Mouse (Mus musculus) telencephalon, adult 2 months (tissue): ENCODE data around the gene Gm42957.
"Not testable (repeated sequence)": the region's sequence is repeated elsewhere in the genome, so short reads cannot be mapped to it uniquely, and the experiment has no call there.

ENCODE experiments used
- DNase-seq: peaks from one replicate; pipeline ENCODE4 v3.0.0-alpha.2; 2011; ENCODE audit warnings: low read depth, low spot score

Gm42957 gene

DNA sequence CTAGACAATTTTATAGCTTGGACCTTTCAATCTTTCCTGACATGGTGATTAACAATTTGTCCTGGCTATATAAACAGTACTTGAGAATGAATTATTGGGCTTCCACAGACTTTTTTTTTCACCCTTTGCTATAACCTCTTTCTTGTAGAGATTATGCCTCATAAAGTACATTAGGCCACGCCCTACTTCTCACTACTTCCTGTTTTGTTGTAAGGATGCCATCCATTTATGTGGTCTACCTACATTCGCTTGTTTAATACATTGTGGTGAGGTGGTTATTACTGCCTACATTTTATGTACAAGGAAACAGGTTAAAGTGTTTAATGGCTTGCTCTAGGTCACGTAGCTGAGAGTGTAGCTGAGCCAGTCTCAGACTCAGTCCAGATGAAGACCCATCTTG is 39.9 kb downstream of the Gm42957 start:
- no peak for DNase-seq

DNA sequence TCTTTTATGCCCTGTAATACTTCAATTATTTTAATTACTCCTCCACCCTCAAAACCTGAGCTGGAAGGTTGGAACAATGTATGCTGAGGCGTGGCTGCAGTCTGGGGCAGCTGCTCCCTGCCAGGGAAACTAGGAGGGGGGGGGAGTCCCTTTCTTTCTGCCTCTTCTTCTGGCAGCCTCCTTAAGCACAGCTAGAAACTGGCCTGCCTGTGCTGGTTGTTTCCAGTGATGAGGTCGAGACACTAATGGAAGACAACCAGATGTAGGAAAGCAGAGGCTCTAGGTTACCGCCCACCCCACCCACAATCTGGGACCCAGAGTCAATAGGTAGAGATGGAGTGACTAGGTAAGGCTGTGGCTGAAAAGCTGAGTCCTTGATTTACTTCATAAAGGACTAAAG is 40.4 kb downstream of the Gm42957 start:
- DNase-seq, result no peak

DNA sequence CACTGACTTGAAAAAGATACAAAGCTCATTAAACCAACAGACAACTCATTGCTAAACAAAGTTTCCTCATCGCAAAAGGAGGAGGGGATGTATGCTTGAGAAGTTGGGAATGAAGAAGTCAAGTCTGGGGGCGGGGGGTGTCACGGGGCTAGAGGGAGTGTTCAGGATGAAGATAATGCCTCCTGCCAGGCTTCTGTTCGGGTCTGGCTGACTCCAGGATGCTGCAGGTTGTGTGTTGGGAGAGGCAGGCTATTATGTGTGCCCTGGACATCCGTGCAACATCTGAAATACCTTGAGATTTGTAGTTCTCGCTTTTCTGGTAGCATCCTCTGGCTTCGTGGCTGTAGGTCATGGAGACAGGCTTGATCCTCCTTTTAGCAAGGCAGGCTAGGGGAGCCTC is 43.2 kb downstream of the Gm42957 start:
- no peak for DNase-seq

DNA sequence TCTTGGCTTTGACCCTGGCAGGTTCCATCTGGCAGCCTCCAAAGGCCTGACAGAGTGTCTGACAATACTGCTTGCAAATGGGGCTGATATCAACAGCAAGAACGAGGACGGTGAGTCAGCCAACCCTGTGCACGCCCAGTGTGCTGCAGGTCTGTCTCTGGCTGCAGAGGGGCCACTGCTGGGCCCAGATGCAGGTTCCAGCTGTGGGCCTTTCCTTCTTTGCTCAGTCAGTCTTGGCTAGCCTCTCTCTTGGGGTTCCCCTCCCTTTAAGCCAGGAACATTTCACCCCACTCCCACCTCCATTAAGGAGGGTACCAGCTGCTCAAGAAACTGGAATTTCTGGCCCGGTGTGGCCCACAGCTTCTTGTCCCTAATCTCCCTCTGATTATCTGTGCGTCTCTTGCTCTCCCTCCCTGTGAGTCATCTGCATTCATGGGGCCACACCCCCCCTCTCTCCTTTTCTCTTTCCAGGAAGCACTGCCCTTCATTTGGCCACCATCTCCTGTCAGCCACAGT is 43.9 kb downstream of the Gm42957 start:
- DNase-seq, result no peak

DNA sequence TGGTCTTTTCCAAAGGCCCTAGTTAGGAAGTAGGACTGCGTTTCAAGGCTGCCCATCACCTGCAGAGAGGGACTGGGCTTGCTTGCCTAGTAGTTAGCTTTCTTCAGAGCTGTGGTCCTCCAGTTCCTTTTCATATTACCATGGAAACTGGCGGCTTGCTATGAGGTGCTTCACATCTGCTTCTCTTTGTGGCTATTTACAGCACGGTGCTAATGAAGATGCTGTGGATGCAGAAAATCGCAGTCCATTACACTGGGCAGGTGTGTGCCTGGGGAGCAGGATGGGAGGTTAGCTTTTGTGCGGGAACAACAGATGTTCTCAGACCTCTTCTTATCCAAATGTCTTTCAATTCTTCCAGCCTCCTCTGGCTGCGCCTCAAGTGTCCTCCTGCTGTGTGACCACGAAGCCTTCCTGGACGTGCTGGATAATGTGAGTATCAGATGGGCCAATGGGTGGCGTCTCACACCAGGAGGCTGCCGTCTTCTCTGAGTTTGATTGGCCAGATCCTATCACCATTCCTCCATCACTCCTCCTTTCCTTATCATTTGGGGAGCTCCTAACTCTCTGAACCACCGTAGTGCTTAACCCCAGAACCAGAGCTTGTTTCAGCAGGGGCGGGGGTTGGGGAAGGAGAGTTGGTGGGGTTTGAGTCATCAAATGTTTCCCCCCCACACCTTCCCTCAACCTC is 45.1 kb downstream of the Gm42957 start:
- no peak for DNase-seq

DNA sequence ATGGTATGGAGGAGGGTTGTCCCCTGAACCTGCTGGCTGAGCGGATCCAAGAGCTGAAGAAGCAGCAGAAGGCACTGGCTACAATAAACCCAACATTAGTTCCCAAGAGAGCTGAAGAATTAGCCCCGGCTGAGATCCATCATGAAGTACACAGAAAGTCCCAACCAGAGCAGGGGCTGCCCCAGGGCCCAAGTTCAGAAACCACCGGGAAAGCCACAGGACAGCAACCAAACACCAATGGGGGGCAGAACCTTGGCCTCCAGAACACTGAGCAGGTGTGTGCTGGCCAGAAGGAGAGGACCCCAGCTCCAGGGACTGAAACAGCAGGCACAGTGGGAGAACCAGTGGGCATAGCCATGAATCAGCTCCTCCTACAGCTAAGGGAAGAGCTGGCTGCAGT is 48.2 kb downstream of the Gm42957 start:
- DNase-seq, result no peak

DNA sequence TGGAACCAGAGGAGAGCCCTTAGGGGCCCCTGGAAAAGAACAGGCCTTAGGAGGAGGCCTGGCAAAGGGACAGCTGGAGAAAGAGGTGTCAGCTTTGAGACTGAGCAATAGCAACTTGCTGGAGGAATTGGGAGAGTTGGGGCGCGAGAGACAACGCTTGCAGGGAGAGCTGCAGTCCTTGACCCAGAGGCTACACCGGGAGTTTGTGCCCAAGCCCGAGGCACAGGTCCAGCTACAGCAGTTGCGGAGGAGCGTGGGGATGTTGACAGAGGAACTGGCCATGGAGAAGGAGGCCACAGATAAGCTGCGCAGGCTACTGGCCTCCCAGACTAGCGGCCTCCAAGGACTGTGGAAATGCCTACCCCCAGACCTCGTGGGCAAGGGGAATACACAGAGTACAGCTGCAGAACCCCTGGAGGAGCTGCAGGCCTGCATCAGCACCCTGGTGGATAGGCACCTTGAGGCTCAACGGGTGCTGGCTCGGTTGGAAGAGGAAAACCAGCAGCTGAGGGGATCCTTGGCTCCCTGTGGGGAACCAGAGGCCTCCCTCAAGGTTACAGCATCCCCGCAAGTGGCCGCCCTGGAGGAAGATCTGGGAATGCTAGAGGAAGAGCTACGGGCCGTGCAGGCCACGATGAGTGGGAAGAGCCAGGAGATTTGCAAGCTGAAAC is 49.0 kb downstream of the Gm42957 start:
- DNase-seq, result no peak

DNA sequence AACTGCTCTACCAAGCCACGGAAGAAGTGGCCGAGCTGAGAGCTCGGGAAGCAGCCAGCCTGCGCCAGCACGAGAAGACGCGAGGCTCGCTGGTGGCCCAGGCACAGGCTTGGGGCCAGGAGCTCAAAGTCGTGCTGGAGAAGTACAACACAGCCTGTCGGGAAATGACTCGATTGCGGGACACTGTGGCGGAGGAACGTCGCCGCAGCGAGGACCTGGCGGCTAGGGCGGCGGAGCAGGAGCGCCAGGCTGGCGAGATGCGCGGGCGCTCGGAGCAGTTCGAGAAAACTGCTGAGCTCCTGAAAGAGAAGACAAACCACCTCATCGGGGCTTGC is 49.5 kb downstream of the Gm42957 start:
- DNase-seq, result no peak

DNA sequence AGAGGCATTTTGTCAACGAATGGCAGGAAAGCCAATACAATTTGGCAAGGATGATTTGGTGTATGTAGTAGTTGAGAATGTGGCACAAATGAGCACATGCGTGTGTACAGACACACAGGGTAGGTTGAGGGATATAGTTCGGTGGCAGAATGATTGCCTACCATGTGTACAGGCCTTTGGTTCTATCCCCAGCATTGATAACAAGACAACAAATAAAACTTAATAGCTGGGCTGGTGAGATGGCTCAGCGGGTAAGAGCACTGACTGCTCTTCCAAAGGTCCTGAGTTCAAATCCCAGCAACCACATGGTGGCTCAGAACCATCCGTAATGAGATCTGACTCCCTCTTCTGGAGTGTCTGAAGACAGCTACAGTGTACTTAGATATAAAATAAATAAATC is 50.8 kb downstream of the Gm42957 start:
- not testable (repeated sequence) for DNase-seq

DNA sequence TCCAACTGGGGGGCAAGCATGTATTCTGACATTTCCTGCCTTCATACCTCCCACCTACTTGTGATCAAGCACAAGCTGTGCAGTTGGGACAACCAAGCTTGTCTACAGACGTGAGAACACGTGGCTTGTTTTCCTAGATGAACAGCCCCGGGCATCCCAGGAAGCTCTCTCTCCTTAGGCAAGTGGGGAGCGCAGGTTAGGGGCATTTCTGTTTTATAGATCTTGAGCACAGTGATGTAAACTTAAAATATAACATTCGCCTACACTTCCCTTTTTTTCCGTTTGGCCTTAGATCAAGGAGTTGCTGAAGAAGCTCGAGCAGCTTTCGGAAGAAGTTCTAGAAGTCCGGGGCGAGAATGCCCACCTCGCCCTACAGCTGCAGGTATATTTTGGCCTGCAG is 53.6 kb downstream of the Gm42957 start:
- no peak for DNase-seq

DNA sequence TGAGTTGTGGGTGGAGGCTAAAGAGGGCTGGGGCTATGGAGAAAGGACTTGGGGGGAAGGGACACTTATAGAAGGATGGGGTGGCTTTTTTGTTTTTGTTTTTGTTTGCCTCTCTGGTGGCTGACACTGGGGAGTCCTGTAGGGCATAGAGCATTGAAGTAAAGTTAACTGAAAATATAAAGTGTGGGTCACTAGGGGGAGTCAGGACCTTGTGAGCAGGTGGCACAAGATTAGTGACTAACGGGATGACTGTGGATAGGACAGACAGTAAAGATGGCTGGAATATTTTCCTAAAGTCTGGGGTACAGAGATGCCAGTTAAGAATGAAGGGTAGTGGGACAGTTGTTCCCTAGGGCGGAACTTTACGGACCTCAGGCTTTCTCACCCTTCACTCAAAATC is 55.0 kb downstream of the Gm42957 start:
- no peak for DNase-seq

DNA sequence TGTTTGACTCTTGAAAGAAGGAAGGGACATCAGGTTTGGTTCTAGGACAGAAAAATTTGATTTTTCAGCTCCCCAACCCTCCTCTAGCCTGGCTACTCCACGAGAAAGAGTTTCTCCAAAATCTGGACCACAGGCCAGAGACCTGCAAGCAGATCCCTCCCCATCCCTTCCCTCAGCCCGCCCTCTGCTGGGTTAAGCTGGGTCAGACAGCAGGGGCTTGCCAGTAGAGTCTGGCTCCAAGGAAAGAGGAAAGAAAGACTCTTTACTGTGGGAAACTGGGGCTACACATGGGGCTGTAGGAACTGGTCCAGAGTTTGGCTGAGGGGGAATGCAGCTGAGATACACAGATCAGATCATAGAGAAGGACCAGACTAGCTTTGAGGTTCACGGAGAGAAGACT is 57.2 kb downstream of the Gm42957 start:
- DNase-seq, result no peak

DNA sequence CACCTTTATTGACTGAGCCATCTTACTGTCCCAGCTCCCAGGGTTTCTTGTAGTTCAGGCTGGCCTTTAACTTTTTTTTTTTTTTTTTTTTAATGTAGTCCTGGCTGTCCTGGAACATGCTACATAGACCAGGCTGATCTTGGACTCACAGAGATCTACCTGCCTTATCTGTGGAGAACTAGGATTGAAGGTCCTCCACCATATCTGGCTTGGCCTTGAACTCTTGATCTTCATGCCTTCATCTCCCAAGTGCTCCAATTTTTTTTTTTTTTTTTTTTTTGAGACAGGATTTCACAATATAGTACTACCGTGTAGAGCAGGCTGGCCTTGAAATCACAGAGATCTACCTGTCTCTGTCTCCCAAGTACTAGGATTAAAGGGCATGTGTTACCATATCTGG is 58.3 kb downstream of the Gm42957 start:
- no peak for DNase-seq

DNA sequence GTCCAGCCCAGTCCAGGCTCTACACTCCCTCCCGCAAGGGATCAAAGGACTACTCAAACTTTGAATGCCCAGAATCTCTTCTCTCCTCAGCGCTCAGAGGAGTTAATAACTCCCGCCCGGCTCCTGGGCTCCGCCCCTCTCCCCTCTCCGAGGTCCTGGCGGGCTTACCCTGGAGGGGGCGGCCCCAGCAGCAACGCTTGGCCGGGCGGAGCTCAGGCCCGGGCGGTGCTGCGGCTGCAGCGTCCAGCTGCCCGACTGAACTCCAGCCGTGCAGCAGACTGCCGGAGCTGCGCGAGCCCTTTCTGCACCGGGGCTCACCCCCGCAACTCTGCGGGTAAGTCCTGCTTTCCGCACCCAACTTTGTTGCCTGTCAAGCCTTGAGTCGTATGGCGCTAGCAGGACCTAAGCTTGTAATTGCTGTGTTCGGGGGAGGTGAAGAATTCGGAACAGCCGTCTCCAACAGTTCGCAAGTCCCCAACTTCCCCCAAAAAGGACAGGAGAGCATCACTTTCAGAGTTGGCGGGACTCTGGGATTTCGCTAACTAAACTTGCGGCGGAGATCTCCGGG is 61.0 kb downstream of the Gm42957 start, which contains the start of gene Pias3:
Gene Pias3 (plus strand): TSS at position 187 of the 568 bp plus-strand sequence.
- no peak for DNase-seq

DNA sequence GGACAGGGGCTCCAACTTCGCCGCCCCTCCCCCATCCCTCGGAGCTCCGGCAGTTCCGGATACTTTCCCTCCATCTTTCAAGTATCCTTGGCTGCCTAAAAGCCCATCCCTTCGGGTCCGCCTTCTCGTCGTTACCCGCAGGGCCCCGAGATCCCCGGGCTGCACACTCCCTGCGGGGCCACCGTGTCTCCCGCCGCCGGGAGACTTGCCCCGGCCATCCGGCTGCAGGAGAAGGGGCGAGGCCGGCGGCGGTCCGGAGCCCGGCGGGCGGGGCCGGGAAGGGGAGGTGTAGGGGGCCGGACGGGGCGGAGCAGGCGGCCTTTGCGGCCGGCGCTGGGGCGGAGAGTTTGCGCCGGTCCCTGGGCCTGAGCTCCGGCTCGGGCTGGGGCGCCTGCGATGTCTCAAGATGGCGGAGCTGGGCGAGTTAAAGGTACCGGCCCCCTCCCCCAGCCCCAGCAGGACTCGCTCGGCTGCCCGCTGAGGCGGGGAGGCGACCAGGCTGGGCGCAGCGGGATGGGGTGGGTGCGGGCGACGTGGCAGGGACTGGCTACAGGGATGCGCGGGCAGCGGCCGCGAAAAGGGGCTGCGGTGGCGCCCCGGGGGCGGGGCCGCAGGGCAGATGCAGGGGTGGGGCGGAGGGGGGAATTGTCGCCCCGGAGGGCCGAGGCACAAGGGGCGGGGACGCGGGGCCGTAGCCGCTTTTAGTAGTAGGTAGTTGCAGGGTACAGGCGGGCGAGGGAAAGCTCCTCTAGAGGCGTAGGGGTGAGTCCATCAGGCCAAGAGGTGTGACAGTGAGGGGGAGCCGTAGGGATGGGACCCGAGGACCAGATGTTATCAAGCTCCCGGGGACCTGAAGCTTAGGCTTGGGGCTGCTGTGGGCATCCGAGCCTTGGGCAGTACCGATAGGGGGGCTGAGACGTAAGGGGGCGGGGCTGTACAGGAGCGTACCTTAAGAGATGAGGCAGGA is 61.8 kb downstream of the Gm42957 start:
- peak; percentile 55 for DNase-seq

DNA sequence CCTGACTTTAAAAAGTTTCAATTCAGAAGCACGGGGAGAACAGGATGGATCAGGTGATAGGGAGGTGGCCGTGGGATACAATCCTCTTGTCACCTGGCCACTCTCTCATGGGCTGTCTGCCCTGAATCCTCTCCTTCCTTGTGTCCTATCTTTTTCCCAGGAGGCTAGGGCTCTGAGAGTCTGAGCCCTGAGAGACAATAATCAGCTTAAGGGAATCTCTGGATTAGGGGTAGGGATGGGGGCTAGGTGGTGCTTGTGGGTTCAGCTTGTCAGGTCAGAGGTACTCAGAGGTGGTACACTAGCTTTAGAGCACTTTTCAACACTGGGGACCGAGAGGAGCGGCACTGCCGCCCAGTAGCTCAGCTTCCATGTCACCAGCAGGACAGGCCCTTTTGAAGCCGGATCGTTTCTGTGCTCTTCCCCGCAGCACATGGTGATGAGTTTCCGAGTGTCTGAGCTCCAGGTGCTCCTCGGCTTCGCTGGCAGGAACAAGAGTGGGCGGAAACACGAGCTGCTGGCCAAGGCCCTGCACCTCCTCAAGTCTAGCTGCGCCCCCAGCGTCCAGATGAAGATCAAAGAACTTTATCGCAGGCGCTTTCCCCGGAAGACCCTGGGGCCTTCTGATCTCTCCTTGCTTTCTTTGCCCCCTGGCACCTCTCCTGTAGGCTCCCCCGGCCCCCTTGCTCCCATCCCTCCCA is 63.9 kb downstream of the Gm42957 start:
- no peak for DNase-seq

DNA sequence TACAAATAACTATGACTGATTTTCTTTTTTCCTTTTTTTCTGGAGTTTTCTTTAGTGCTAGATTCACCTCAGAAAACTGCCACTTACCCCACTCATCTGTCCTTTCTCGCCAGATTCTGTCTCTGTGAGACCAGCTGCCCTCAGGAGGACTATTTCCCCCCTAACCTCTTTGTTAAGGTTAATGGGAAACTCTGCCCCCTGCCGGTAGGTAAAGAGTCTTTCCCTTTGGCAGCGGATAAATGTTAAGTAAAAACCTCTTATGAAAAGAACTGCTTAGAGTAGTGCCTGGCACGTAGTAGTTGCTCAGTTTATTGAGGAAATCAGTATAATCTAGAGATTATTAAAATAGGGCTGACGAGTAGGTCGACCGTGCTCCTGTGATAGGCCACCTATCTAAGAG is 65.1 kb downstream of the Gm42957 start:
- DNase-seq, result no peak

DNA sequence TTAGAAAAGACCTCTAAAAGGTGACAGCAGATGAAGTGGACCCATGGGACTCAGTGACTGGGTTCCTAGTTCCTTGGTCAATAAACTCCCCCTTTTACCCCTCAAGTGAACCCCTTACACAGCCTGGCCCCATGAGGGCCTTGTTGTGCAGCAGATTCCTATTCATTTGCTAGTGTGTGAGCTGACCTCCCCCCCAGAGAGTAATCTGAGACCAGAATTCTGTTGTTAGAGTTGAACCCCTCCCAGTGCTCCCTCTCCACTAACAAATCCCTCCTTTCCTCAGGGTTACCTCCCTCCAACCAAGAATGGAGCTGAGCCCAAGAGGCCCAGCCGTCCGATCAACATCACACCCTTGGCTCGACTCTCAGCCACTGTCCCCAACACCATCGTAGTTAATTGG is 65.7 kb downstream of the Gm42957 start:
- DNase-seq, result no peak
